Mouse (Mus musculus) liver, embryonic 12.5 days (tissue): ENCODE measurements at regions not wholly inside any gene's neighbourhood (a gene's known extent, or its start where the extent isn't known, plus 50 kb on each side); places are given as distances from the start of the nearest gene placed in this dataset.

Experiments
- ATAC-seq: fragments of 200-750 bp; cut with Nextera tagmentation; 2 replicates; pipeline ENCODE4 v1.8.0; 2017; ENCODE audit warnings: moderate number of reproducible peaks, mild to moderate bottlenecking, moderate library complexity
- H3K27ac ChIP-seq: fragments of 300-500 bp; sonication (generic); 2 replicates; pipeline ENCODE4 v1.5.1; 2016; ENCODE audit warnings: mild to moderate bottlenecking
- H3K27me3 ChIP-seq: fragments of 300-500 bp; sonication (generic); replicated peaks from 2 replicates; pipeline ENCODE4 v1.6.1; 2016; ENCODE audit warnings: mild to moderate bottlenecking, moderate library complexity
- H3K36me3 ChIP-seq: fragments of 300-500 bp; sonication (generic); 2 replicates; pipeline ENCODE4 v1.6.1; 2016; ENCODE audit warnings: mild to moderate bottlenecking, moderate library complexity
- H3K4me1 ChIP-seq: fragments of 300-500 bp; sonication (generic); 2 replicates; pipeline ENCODE4 v1.6.1; 2016
- H3K4me2 ChIP-seq: fragments of 300-500 bp; sonication (generic); 2 replicates; pipeline ENCODE4 v1.6.1; 2016; ENCODE audit warnings: mild to moderate bottlenecking, moderate library complexity
- H3K4me3 ChIP-seq: fragments of 300-500 bp; sonication (generic); 2 replicates; pipeline ENCODE4 v1.5.1; 2016; ENCODE audit warnings: mild to moderate bottlenecking, moderate library complexity
- H3K9ac ChIP-seq: fragments of 300-500 bp; sonication (generic); 2 replicates; pipeline ENCODE4 v1.6.1; 2016; ENCODE audit warnings: mild to moderate bottlenecking, moderate library complexity
- H3K9me3 ChIP-seq: fragments of 300-500 bp; sonication (generic); replicated peaks from 2 replicates; pipeline ENCODE4 v1.6.1; 2016; ENCODE audit warnings: mild to moderate bottlenecking, moderate library complexity
- WGBS: fragments of 180-500 bp; shearing (Covaris S2); methylation state at CpG from one replicate; pipeline ENCODE4 v1.1.7; 2016; ENCODE audit not compliant: insufficient replicate concordance; 5-methylcytosine and 5-hydroxymethylcytosine counted together

DNA sequence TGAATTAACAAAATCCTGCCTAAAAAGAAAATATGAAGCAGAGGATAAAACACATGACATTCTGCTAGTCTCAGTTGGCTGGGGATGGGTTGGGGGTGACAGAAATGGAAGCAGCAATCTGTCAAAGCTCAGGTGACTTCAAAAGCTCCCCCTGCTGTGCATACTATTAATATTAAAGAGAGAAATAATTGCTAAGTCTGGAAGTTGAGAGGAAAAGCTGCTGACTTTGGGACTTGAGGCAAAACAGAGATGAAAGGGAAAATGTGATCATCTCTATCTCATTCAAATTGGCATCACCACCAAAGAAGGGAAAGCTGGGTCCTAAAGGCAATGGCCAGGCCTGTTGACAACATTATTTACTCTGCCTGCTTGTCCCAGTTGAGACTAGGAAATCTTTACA, 90.8 kb downstream of the Rpe65 start:
- Histone ChIP-seq H3K4me1 (no peaks in the 10 kb centered on the region), H3K4me3 (no peak overlapping the region), H3K27ac (no peak overlapping the region), H3K9ac (no peak overlapping the region), H3K4me2 (no peak overlapping the region), H3K9me3 (no peaks in the 10 kb centered on the region), H3K27me3 (no peaks in the 10 kb centered on the region), H3K36me3 (no peaks in the 10 kb centered on the region)
- no peak for ATAC-seq

DNA sequence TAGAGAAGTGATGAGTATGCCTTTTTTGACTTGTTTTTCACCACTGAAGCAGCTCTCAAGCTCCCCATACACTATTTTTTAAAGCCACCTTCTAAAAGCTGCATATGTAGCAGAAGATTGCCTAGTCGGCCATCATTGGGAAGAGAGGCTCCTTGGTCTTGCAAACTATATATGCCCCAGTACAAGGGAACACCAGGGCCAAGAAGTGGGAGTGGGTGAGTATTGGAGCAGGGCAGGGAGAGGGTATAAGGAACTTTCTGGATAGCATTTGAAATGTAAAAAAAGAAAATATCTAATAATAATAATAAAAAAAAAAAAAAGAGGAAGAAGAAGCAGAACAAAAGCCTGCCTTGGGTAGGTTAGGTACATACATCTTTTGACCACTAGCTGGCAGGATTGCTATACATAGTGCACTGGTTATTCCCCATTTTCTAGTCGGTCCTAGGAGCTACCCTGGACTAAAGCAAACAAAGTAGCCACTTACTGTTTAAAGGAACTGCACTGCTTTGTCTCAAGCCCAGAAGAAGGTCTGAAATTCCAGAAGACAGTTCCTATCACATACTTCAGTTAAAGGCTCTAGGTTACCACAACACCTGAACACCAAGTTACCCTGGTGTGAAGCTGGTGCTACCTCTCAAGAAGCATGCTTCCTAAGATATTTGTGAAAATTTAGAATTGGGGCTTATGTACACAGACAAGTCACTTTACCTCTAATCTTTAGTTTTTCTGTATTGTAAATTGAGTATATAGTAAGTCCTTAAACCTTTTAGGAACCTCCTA, 114.9 kb upstream of the Wls start:
- Histone ChIP-seq H3K27me3 (no peaks in the 10 kb centered on the region), H3K27ac (no peak overlapping the region), H3K4me3 (no peak overlapping the region), H3K36me3 (no peaks in the 10 kb centered on the region), H3K9me3 (no peaks in the 10 kb centered on the region), H3K4me2 (no peak overlapping the region), H3K4me1 (no peaks in the 10 kb centered on the region), H3K9ac (no peak overlapping the region)
- WGBS = 14% methylated on average over 2 of the region's 2 CpGs
- no peak for ATAC-seq

- Histone ChIP-seq H3K27me3 (no peaks in the 10 kb centered on the region), H3K4me2 (no peak overlapping the region), H3K4me3 (no peak overlapping the region), H3K36me3 (no peaks in the 10 kb centered on the region), H3K4me1 (0 out of 2 replicates have a peak, but pooled peaks cover 4% of the 10 kb centered on the region), H3K9ac (no peak overlapping the region), H3K27ac (no peak overlapping the region), H3K9me3 (no peaks in the 10 kb centered on the region)
- ATAC-seq = no peak
- 57% methylated on average over 1 of the region's 1 CpGs for WGBS
Observed at GRCm38 (mm10) chr3:159732201-159732600, 107.3 kb upstream of the Wls start.

- Histone ChIP-seq H3K9ac (no peak overlapping the region), H3K9me3 (no peaks in the 10 kb centered on the region), H3K27ac (no peak overlapping the region), H3K4me3 (no peak overlapping the region), H3K4me1 (0 out of 2 replicates have a peak, but pooled peaks cover 4% of the 10 kb centered on the region), H3K4me2 (no peak overlapping the region), H3K36me3 (no peaks in the 10 kb centered on the region), H3K27me3 (no peaks in the 10 kb centered on the region)
- ATAC-seq = no peak
Observed at GRCm38 (mm10) chr3:159733141-159733540, 106.3 kb upstream of the Wls start.

DNA sequence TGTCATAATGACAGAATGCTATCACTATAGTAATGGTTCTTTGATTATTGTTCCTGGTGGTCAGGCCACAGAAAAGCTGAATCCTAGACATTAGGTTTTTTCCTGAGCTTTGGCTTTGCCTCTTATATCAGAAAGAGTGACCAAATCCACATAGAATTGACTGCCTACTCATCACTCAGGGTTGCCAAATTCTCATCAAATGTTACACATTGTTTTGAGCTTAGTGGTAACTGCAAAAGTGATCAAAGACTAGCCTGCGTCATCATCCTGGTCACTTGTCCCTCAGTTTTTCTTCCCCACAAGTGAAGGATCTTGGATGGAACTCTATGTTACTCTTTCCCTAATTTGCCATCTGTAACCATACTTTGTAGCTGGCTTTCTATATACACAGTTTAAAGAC, 104.9 kb upstream of the Wls start:
- 0 out of 2 replicates have a peak, but pooled peaks cover 4% of the 10 kb centered on the region for H3K4me1 ChIP-seq
- WGBS = 86% methylated on average over 1 of the region's 1 CpGs
- no peaks in the 10 kb centered on the region for H3K9me3 ChIP-seq
- no peaks in the 10 kb centered on the region for H3K36me3 ChIP-seq
- no peak for ATAC-seq
- H3K27ac ChIP-seq = no peak overlapping the region
- H3K27me3 ChIP-seq = no peaks in the 10 kb centered on the region
- H3K4me2 ChIP-seq = no peak overlapping the region
- no peak overlapping the region for H3K9ac ChIP-seq
- H3K4me3 ChIP-seq = no peak overlapping the region

- peak; percentile 88 for ATAC-seq
- Histone ChIP-seq H3K36me3 (no peaks in the 10 kb centered on the region), H3K9ac (no peak overlapping the region), H3K4me1 (0 out of 2 replicates have a peak, but pooled peaks cover 4% of the 10 kb centered on the region), H3K27me3 (no peaks in the 10 kb centered on the region), H3K27ac (no peak overlapping the region), H3K9me3 (no peaks in the 10 kb centered on the region), H3K4me3 (no peak overlapping the region), H3K4me2 (no peak overlapping the region)
- WGBS = 12% methylated on average over 1 of the region's 1 CpGs
Observed at GRCm38 (mm10) chr3:159736070-159736469, 103.4 kb upstream of the Wls start.

- no peaks in the 10 kb centered on the region for H3K36me3 ChIP-seq
- H3K27me3 ChIP-seq = no peaks in the 10 kb centered on the region
- H3K4me3 ChIP-seq = no peak overlapping the region
- WGBS = 30% methylated on average over 5 of the region's 5 CpGs
- no peak for ATAC-seq
- H3K9ac ChIP-seq = no peak overlapping the region
- no peaks in the 10 kb centered on the region for H3K4me1 ChIP-seq
- H3K4me2 ChIP-seq = no peak overlapping the region
- H3K27ac ChIP-seq = no peak overlapping the region
- H3K9me3 ChIP-seq = no peaks in the 10 kb centered on the region
Observed at GRCm38 (mm10) chr3:159740600-159741279, 98.7 kb upstream of the Wls start.

- no peak overlapping the region for H3K27ac ChIP-seq
- no peak overlapping the region for H3K4me2 ChIP-seq
- H3K9me3 ChIP-seq = no peaks in the 10 kb centered on the region
- no peaks in the 10 kb centered on the region for H3K4me1 ChIP-seq
- no peak overlapping the region for H3K4me3 ChIP-seq
- H3K9ac ChIP-seq = no peak overlapping the region
- ATAC-seq = no peak
- H3K36me3 ChIP-seq = no peaks in the 10 kb centered on the region
- no peaks in the 10 kb centered on the region for H3K27me3 ChIP-seq
Observed at GRCm38 (mm10) chr3:159741816-159742215, 97.7 kb upstream of the Wls start.

- Histone ChIP-seq H3K9ac (no peak overlapping the region), H3K27me3 (no peaks in the 10 kb centered on the region), H3K36me3 (no peaks in the 10 kb centered on the region), H3K9me3 (no peaks in the 10 kb centered on the region), H3K27ac (no peak overlapping the region), H3K4me3 (no peak overlapping the region), H3K4me1 (no peaks in the 10 kb centered on the region), H3K4me2 (no peak overlapping the region)
- 29% methylated on average over 1 of the region's 1 CpGs for WGBS
- no peak for ATAC-seq
Observed at GRCm38 (mm10) chr3:159759740-159760139, 79.7 kb upstream of the Wls start.

- no peaks in the 10 kb centered on the region for H3K27me3 ChIP-seq
- no peaks in the 10 kb centered on the region for H3K9me3 ChIP-seq
- H3K4me3 ChIP-seq = no peak overlapping the region
- H3K27ac ChIP-seq = no peak overlapping the region
- no peak overlapping the region for H3K9ac ChIP-seq
- 61% methylated on average over 2 of the region's 2 CpGs for WGBS
- ATAC-seq = no peak
- no peaks in the 10 kb centered on the region for H3K4me1 ChIP-seq
- H3K36me3 ChIP-seq = no peaks in the 10 kb centered on the region
- no peak overlapping the region for H3K4me2 ChIP-seq
Observed at GRCm38 (mm10) chr3:159760293-159760692, 79.2 kb upstream of the Wls start.

DNA sequence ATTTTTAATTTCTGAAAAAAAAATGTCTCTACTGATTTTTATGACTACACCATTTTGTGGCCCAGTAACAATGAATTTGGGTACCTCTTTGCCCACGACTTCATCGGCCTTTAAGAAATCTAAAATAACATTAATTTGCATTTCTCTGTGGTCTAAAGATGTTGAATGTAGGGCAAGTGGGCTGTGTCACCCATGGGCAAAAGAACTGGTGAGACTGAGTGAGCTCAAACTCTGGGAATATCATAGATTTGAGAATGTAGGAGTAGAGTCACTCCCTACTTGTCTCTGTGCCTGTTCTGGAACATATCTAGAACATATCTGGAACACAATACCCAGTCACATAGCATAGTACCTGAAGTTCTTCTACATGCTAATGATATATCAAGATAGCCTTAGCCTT, 78.5 kb upstream of the Wls start:
- Histone ChIP-seq H3K4me3 (no peak overlapping the region), H3K4me1 (no peaks in the 10 kb centered on the region), H3K36me3 (no peaks in the 10 kb centered on the region), H3K27me3 (no peaks in the 10 kb centered on the region), H3K27ac (no peak overlapping the region), H3K9ac (no peak overlapping the region), H3K4me2 (no peak overlapping the region), H3K9me3 (no peaks in the 10 kb centered on the region)
- WGBS = 65% methylated on average over 2 of the region's 2 CpGs
- ATAC-seq = no peak

- H3K9ac ChIP-seq = no peak overlapping the region
- no peak overlapping the region for H3K4me3 ChIP-seq
- no peak for ATAC-seq
- no peaks in the 10 kb centered on the region for H3K36me3 ChIP-seq
- no peak overlapping the region for H3K27ac ChIP-seq
- H3K9me3 ChIP-seq = no peaks in the 10 kb centered on the region
- 7% methylated on average over 13 of the region's 13 CpGs for WGBS
- no peak overlapping the region for H3K4me2 ChIP-seq
- H3K27me3 ChIP-seq = peaks cover 7% of the 10 kb centered on the region; the same call in 1 of the 2 replicates
- no peaks in the 10 kb centered on the region for H3K4me1 ChIP-seq
Observed at GRCm38 (mm10) chr3:159782222-159782844, 57.1 kb upstream of the Wls start.
